Mouse (Mus musculus) A20 (cell line): ENCODE results near the gene Txlng.
"Not testable (repeated sequence)": the region's sequence is repeated elsewhere in the genome, so short reads cannot be mapped to it uniquely, and the experiment has no call there.

Experiments
- DNase-seq: peaks from one replicate; pipeline ENCODE4 v3.0.0-alpha.2; 2011; ENCODE audit warnings: low read depth, low spot score

Gene Txlng

GRCm38 (mm10) chrX:162829203-162829708 lies at the start of gene Txlng:
Gene Txlng, minus strand, starts transcription at chrX:162829454.
- DNase-seq = peak; percentile 96

DNA sequence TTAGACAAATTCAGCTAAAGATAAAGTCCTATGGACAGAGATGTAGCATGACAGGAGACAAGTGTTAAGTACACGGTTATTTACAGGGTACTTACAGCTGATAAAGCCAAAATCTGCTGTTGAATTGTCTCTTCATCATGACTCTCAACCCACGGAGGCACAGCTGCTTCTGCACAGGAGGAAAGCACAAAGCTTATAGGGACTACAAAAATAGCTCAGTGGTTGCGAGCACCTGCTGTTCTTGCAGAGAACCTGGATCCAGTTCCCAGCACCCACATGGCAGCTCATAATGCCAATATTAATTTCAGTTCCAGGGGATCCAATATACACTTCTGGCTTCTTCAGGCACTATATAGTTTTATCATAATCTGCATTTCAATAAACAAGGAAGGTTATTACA lies 49.0 kb upstream of the Txlng start:
- no peak for DNase-seq

- no peak for DNase-seq
Measured at GRCm38 (mm10) chrX:162873761-162874160, 44.5 kb upstream of the Txlng start.

DNA sequence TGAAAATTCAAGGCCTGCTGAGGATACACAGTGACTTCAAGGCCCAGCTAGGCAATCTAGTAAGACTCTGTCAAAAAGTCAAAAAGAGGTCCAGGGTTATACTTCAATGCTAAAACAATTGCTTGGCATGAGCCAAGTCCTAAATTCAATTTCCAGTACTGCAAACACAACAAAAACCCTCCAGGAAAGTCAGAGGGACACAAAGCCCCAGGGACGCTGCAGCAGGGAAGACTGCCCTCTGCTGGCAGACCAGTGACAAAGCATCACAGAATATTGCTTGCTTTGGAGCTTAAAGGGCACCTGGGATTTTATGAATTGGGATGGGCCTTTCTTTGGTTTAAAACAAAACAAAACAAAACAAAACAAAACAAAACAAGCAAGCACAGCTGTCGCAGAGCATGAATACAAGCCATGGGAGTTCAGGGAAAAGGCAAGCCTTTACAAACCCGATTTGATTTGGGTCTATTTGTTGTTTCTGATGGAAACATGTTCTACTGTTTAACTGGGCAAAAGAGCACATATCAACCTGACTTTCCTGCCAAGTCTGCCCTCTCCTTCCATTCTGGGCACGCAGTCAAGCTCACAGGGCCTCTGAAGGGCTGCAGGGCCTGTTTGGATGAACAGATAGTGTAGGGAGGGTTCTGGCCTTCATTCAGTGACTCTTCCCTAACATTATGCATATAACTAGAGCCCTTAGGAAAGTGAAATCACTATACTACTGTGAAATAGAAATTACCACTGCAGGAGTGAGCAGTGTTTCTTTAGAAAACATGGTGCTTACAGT lies 42.7 kb upstream of the Txlng start:
- DNase-seq = peak; percentile 31

DNA sequence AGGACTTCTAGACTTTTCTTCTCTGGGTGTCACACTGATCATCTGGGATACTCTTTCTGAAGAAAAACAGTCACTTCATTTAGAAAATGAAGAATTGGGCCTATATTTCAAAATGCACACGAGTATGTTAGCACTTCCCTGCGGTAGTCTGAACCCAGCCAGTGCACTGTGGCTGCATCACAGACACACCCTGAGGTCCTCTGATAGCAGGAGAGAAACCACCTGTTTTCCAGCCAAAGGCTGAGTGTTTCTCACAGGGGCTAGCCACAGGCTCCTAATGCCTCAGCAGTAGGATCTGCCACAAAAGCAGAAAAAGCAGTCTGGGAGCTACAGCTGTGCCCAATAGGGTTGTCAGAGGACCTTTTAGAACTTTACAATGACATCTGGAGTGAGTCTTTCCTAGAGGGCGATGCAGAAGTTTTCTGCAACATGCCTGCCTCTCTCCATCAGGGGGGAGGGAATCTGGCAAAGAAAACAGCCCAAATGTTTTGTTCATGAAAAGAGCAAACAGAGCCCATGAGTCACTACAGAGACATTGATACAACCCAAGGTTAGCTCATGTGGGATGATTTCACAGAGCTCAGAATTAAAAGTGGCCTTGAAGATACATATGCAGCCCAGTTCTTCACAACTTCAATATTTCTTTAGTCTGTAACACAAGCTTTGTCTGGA lies 39.2 kb upstream of the Txlng start:
- no peak for DNase-seq

- DNase-seq = no peak
Measured at GRCm38 (mm10) chrX:162848682-162849081, 19.4 kb upstream of the Txlng start.

- no peak for DNase-seq
Measured at GRCm38 (mm10) chrX:162845531-162845930, 16.3 kb upstream of the Txlng start.

DNA sequence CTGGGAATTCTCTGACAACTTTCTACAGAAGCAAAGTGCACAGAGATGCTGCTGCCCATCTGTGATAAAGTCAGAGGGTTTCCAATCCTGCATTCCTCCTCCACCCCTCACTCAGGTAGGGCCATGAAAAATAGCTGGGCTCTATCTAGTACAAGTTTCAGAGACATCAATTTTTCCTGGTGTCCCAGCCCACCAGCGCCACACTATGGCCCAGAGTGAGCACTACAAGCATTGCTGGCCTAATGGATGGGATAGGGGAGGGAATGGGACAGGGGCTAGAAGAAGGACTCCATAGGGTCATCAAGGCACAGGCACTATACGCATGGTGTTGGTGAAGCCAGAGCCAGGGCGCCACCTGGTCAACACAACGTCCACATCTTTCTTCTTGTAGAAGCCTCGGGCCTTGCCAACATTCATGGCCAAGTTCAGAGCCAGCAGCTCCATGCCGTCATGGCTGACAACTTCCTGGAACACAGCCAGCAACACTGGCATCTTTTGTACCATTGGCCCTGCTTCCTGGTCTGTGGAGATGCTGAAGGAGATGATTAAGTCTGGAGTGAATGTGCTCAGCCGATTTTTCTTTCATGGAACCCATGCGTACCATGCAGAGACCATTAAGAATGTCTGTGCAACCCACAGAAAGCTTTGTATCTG lies 15.3 kb upstream of the Txlng start:
- no peak for DNase-seq

DNA sequence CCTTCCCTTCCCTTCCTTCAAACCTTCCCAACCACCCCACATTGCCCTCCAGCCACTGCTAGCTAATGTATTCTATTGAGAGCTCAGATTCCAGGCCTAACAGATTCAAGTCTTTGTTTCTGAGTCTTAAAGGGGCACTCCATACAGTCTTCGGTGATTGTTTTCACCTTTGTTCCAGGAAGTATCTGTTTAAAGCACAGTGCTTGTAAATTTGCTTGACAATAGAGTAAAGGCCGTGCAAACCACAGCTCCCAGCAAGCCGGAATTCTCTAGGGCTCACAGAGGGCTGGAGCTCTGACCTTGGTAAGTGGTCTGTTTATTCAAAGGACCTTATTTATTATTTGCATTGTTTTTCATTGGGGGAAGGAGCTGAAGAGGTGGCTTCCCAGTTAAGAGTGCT lies 2.8 kb upstream of the Txlng start:
- DNase-seq = no peak

DNA sequence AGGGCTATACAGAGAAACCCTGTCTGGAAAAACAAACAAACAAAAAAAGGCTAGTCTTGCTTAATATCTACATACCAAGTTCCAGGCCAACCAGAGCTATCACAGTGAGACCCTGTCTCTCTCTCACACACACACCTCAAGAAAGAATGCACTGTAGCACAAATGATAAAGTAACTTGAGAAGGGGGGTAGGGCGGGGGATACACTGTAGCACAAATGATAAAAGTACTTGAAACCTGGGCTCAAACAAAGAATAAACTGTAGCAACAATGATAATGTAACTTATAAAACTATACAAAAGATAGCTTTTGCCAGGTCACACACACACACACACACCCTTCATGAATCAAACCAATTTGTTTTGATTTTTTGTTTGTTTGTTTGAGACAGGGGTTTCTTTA lies 2.3 kb upstream of the Txlng start:
- DNase-seq = no peak

DNA sequence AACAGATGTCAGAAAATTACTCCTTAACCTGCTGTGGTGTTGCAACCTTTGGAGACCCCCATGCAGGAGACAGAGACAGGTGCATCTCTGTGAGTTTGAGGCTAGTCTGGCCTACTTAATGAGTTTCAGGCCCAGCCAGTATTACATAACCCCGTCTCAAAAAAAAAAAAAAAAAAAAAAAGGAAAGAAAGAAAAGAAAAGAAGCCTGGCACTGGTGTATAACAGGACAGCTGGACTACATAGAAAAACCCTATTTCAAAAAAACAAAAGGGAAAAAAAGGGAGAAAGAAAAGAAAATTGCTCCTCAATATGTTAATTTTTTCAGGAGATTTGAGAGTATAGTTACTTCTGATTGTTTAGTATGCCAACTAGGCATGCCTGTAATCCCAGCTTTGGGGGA lies 1.8 kb upstream of the Txlng start:
- no peak for DNase-seq

DNA sequence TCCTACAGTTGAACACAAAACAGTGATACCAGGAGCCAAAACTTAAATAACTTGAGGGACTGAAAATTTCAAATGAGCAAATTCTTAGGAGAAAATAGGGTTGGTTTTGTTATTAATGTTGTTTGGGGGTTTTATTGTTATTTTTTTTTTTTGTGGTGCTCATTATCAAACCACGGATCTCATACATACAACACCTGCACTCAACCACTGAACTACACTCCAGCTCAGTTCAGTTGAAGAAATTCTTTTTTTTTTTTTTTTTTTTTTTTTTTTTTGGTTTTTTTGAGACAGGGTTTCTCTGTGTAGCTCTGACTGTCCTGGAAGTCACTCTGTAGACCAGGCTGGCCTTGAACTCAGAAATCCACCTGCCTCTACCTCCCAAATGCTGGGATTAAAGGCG lies 1.1 kb upstream of the Txlng start:
- DNase-seq = not testable (repeated sequence)

- DNase-seq = no peak
Measured at GRCm38 (mm10) chrX:162829741-162830140, 487 bp upstream of the Txlng start.

- no peak for DNase-seq
Measured at GRCm38 (mm10) chrX:162828783-162829182, 471 bp downstream of the Txlng start.

DNA sequence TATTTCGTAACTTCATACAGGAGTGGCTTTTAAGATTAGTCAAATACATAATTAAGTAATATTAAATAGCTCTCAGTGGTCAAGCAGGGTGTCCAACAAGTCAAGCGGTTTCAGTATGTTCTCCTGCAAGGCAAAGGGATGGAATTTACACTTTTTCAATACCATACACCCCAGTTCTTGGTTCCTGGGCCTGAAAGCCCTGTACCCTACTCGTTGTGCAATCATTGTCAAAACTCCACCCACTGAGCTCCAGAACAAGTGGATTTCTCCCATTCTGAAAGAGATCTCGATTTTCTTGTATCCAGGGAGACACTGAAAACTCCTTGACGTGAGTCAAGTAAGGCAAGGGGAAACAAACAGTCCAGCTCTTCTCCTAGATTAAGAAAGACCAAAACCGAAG lies 1.2 kb downstream of the Txlng start:
- peak; percentile 22 for DNase-seq

DNA sequence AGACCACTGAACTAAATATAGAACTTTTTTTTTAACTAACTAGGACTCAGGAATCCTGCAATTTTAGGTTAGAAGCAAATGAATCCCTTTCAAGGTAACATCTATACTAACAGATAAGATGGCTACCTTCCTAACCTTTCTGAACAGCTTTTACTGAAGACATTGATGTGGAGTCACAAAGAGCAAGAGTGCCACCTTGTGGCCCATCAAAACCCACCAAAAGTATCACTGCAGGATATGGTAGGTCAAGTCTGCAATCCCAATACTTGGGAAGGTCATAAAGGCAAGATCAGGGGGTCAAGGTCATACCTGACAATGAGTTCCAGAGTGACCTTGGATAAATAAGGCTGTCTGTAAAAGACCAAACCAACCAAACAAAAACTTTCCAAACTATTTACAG lies 28.9 kb downstream of the Txlng start:
- peak; percentile 48 for DNase-seq

- peak; percentile 24 for DNase-seq
Measured at GRCm38 (mm10) chrX:162791392-162791791, 37.9 kb downstream of the Txlng start.

GRCm38 (mm10) chrX:162788372-162788771 lies 40.9 kb downstream of the Txlng start:
- DNase-seq = no peak

- no peak for DNase-seq
Measured at GRCm38 (mm10) chrX:162770726-162771125, 58.5 kb downstream of the Txlng start.

DNA sequence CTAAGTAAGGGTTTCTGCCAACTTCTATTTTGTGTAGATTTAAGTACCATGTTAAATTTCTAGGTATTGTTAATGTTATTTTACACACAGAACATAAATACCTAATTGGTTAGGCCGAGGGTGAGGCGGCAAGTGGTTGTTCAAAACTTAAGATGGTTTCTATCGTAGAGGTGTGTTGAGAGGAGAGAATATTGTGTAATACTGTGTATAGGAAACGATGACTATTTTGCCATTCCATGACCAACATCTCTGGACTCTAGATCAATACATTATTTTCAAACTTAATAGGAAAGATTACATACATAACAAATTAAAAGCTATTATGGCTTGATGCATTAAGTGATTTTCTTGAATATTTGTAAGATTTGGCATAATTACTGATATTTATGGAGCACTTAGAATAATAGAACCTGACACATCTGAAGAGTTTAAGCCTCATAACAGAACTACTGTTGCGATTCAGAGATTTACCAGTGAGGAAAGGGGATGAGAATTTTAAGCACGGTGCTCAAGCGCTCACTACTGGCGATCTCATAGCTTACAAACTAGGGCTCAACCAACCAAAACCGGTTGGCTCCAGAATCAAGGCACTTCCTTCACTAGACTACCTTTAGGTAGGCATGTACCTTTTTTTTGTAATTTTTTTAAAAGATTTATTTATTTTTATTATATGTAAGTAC lies 67.4 kb downstream of the Txlng start:
- peak; percentile 46 for DNase-seq

DNA sequence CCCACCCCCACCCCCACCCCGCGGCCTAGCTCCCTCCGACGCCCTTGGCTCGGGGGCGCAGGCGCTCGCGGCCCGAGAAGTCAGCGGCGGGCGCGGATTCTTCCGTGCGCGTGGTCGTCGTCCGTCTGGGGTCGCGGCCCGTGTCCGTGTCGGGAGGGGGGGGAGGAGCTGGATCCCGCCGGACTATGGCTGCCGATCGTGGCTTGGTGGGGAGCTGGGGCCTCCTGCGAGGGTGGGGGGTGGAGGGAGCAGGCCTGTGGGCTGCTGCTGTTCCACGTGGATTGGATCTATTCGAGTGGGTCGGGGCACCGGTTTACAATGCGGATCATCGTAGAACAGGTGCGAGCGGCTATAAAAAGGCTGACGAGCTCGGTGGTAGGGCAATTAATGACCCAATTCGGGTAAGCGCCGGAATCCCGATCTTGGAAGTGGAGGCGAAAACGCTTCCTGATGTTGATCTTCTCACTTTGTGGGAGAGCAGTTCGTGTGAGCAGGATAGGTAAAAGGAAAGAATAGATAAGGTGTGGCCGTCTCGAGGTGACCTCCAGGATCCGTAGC lies 68.2 kb downstream of the Txlng start:
- DNase-seq = peak; percentile 23
